Mouse (Mus musculus): ENCODE measurements around the gene Dusp2.

Gene Dusp2

DNA sequence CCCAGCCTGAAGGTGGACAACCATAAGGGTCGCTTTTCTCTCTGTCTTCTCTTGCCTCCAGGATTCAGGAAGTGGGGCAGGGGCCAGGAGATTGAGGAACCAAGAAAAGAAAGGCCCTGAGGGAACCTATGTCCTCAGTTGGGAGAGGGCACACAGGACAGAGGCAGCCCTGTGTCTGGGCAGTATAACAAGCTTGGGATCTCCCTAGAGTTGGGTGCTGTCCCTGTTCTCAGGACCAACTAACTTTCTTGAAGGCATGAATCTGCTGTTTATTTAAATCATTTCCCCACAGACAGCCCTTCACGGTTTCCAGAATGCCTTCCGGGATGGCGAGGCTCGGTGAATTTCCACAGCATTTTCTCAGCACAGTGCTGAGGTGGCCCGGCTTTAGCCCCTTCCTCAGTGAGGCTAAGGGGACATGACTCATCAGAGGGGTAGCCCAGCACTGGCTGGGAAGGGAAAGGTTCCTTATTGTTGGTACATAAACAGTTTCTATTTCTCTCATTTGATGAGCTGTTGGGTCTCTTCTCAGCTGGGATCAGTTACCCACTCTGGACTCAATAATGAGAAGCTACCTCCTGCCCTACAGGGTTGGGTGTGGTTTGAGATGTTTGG lies 13.2 kb upstream of the Dusp2 start:
- in situ Hi-C loops (cut with MboI; ENCODE audit: unreplicated experiment in 2 of 2) = no loop called here

DNA sequence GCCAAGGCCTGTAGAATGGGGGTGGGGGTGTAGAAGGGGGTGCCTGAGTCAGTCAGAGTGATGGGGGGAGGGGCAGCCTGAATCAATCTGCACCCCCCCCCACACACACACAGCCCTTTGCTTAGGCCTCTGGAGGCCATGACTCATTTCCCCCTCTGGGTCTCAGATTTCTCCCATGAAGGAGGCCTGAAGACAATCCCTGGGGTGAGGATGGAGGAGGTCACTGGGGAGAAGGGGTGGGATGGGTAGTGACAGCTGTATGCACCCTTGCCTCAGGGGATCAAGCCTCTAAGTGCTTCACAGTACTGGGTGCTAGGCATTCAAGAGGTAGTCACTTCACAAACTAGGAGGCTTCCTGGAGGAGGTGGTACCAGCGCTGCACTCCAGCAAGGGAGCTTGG lies 12.3 kb upstream of the Dusp2 start:
- in situ Hi-C loops (cut with MboI; ENCODE audit: unreplicated experiment in 2 of 2) = no loop called here

DNA sequence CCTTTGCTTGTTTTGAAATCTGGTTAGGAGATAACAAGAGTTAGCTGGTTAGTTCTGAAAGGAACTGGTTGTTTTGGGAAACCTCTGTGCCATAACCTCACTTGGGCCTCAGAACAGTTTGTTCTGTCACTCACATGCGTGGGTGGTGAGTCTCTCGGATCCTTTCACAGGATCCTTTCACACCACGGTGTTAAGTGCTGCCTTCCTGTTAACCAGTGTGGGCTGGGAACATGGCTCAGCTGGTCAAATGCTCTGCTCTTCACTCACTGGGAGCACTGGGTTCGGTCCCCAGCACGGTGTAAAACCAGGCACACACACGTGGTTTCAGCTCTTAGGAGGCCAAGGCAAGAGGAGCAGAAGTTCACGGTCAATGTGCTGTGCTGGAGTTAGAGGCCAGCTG lies 11.5 kb upstream of the Dusp2 start:
- in situ Hi-C loops (cut with MboI; ENCODE audit: unreplicated experiment in 2 of 2) = no loop called here

DNA sequence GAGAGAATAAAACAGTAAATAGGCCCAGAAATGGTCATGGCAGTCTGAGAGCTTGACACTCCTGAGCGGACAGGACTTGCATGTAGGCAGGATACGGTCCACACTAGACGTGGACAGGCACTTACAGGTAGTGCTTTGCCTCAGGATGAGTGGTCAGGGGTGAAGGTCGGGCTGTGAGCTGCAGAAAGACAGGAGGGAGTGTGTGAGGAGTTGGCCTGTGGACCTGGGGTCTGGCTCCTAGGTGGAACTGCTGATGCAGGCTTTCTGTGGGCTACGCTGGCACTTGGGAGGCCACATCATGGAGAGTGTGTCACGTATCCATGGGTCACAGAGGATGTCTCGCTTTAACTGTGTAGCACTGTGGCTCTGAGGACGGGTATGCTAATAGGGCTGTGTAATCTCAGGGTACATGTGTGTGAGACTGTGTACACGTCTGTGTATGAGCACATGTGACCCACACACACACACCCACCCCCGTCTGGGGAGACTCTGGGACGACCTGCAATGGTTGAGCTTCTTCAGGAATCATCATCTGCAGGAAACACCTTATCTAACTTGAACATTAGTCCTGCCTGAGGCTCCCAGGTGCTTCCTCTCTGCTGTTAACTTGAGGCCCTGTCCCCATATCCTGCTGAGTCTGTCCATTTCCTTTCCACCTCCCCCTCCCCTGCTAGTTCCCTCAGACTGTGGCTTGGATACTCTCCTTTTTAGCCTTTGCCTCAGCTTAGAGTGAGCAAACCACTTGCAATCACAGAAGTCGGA lies 7.7 kb upstream of the Dusp2 start:
- in situ Hi-C loops (cut with MboI; ENCODE audit: unreplicated experiment in 2 of 2) = no loop called here

DNA sequence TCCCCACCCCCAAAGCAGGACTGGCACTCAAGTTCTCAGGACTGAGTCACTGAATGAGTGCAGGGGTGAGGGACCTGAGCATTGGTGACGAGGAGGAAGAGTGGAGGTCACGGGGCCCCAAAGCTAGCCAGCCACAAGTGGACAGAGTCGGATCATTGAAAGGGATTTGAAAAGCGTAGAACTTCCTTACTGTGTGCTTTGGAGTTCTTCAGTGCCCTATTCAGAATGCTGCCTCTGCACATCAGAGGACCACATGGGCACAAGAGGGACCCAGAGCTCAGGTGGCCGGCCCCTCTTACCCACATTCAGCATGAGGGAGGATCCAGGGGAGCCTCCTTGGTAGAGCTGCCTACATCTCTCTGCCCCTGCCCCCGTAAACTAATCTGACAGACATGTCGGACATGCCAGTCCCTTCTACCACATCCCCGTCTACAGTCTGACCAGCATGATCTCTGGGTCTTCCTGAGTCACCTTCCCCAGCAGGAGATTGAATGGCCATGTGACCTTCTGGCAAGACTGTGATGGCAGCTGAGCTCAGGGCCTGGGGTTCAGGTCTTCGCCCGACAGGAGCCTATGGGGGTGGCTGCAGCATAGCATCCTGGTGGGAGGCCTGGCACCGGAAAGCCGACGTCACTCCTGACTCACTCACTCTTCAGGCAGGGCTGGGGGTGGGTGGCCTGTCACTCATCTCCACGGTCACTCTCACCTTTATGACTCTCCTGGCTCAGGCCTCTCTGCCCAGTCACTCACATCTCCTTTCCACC lies 3.0 kb upstream of the Dusp2 start:
- in situ Hi-C loops (cut with MboI; ENCODE audit: unreplicated experiment in 2 of 2) = no loop called here

DNA sequence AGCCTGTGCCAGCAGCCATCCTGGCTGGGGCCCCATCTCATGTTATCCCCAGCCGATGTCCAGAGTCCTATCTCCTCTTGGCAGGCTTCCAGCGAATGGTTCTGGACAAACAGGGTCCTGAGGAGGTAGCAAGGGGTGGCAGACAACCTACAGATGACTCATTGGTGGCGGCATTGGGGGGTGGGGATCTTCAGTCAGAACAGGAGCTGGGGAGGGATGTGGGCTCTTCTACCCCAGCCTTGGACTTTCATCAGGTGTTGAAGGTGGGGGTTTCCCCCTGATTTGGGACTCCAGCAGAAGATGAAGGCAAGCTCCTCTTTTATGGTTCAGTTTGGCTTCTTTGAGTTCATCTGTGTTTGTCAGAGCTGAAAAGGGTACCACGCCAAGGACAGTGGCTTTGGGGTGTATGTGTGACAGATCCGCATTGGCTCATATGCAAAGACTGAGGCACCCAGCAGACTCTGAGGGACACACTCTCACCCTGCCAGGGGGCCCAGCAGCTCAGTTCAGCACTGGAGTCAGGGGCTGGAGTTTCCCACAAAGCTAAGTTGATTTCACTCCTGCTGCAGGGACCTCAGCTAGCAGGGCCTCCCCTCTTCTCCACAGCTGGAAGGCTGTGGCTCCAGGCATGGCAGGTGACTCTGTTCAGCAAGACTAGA lies 1.9 kb upstream of the Dusp2 start:
- in situ Hi-C loops (cut with MboI; ENCODE audit: unreplicated experiment in 2 of 2) = no loop called here

DNA sequence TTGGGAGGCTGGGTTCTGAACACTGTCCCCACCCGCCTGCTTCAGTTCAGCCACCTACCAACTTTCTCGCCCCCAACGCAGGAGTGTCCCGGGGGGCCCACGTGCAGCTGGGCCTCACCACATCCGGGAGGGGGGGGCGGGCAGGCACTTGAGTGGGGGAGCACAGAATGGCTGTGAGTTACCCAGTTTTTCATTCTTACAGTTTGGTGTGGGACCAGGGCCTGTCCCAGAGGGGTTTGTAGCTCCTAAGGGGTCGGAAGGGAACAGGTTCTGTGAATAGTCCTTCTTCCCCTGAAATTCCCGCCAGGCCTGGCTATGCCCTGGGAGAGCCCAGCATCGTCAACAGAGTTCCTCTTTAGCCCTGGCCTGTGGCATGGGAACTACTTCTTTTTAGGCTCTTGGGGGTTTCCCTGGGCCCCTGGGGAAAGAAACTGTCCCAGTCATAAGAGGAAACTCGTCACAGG lies 849 bp upstream of the Dusp2 start:
- in situ Hi-C loops (cut with MboI; ENCODE audit: unreplicated experiment in 2 of 2) = no loop called here

DNA sequence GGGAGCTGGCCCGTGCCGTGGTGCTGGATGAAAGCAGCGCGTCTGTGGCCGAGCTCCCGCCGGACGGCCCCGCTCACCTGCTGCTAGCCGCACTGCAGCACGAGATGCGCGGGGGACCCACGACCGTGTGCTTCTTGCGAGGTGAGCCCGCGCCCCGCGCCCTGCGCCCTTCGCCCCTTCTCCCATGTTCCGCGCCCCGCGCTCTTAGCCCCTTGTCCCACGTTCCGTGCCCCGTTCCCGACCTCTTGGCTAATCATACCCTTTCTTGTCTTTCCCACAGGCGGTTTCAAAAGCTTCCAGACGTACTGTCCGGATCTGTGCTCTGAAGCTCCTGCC lies 506 bp downstream of the Dusp2 start:
- in situ Hi-C loops (cut with MboI; ENCODE audit: unreplicated experiment in 2 of 2) = no loop called here

DNA sequence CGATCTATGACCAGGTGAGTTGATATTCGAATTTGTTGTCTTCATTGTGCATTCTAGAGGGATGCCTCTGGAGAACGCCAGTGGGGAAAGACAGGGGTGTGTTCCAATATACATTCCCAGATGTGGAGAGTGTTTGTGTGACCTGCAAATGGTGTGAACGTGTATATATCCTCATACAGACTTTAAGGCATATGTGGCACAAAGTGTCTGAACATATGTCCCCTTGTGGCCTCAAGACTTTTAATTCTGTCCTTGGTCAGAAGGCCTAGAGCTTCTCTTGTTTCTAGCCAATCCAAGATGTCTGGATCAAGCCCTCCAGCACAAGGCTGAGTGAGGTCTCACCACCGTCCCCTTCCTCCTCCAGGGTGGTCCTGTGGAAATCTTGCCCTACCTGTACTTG lies 926 bp downstream of the Dusp2 start:
- in situ Hi-C loops (cut with MboI; ENCODE audit: unreplicated experiment in 2 of 2) = no loop called here

DNA sequence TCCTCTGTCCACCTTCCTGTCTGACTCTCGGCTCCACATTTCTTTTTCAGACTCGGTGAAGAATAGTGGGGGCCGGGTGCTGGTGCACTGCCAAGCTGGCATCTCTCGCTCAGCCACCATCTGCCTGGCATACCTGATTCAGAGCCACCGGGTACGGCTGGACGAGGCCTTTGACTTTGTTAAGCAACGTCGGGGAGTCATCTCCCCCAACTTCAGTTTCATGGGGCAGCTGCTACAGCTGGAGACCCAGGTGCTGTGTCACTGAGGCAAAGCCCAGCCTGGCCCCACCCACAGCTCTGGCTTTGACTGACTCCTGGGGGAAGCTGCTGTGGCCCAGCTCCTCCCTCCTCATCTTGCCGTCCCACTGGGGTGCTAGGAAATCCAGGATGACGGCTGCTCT lies 1.6 kb downstream of the Dusp2 start:
- in situ Hi-C loops (cut with MboI; ENCODE audit: unreplicated experiment in 2 of 2) = no loop called here

DNA sequence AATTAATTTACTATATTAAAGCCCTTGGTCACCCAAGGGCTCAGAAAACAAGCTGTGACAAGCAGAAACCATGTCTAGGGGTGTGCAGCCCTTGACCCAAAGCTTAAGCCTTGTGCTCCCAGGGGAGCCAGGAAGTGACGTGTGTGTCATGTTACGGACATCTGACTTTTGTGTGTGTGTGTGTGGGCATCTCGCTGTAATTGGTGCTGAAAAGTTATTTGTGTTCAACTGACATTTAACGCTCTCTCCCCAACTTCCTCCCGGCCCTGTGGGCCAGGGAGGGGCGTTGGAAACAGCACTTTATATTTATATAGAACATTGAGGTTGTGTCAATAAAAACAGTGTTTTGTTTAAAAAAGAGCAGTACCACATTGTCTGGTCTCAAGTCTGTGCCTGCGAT lies 2.1 kb downstream of the Dusp2 start:
- in situ Hi-C loops (cut with MboI; ENCODE audit: unreplicated experiment in 2 of 2) = no loop called here

DNA sequence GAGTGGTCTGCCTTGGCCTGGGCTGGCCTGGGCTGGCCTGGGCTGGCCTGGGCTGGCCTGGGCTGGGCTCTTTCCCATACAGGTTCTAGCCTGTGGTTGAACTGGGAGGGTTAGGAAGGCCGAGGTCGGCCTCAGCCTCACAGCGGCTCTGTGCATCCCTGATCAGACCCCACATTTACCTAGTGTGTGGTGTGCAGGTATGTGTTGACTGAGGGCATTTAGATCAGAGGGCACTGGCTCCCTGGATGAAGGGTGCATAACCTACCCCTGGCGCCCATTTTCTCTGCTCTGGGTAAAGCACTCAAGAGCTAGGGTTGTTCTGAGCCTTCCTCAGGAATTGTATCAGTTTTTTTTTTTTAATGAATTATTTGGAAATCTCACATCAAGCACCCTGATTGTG lies 2.5 kb downstream of the Dusp2 start, which contains the start of gene Astl:
Gene Astl, plus strand, starts transcription at position 224 of the 400 bp plus-strand sequence.
- in situ Hi-C loops (cut with MboI; ENCODE audit: unreplicated experiment in 2 of 2) = no loop called here

DNA sequence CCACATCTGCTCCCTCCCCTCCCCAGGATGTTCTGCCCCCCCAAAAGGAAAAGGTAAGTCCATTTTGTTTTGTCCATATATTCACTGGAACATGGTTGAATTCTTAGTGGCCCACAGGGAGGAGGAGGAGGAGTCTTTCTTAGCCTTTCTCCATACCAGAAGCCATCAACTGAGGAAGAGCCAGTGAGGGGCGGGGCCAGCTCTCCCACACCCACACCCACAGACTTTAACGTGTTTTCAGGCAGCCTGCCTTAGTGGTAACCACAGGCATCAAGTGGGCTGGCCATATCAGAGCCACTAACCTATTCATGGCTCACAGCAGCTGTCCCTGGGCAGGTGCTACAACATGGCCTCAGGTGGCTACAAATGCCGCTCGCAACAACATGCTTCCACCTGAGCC lies 2.9 kb downstream of the Dusp2 start:
- in situ Hi-C loops (cut with MboI; ENCODE audit: unreplicated experiment in 2 of 2) = no loop called here

DNA sequence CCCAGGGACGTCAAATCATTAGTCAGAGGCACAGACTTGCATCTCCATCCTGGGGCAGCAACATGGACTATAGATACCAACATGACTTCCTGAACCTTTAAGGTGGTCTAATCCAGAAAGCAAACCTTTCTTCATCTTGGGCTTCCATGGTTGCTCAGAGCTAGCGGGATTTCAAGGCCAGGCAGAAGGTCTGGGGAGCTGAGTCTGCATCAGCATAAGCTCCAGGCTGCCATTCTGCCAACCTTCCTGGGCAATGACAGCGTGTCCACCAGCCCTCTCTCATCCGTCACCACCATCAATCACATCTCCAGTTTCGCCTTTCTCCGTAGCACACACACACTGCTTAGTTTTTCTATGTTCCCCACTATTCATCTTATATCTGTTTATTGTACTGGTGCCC lies 3.3 kb downstream of the Dusp2 start:
- in situ Hi-C loops (cut with MboI; ENCODE audit: unreplicated experiment in 2 of 2) = no loop called here

DNA sequence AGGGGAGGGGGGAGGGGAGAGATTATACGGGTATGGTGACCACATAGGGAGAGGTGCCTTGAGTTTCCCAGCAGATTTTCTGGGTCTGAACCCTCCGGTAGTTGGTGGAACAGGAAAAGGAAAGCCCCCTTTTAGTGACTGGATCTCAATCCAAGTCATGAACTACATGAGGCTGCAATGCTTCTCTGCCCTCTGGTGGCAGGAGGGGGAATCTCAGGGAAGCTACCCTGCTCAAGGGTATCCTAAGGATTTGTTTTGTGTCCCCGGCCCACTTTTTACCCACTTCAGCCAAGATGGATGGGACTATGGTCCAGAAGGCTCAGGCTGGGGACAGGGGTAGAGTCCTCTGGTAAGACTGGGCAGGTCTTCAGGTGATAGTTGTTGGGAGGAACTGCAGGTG lies 5.2 kb downstream of the Dusp2 start:
- in situ Hi-C loops (cut with MboI; ENCODE audit: unreplicated experiment in 2 of 2) = loop anchor here (5.0 kb wide), 2 partner anchors 34 to 89 kb away; no protein-coding TSS in a partner anchor

DNA sequence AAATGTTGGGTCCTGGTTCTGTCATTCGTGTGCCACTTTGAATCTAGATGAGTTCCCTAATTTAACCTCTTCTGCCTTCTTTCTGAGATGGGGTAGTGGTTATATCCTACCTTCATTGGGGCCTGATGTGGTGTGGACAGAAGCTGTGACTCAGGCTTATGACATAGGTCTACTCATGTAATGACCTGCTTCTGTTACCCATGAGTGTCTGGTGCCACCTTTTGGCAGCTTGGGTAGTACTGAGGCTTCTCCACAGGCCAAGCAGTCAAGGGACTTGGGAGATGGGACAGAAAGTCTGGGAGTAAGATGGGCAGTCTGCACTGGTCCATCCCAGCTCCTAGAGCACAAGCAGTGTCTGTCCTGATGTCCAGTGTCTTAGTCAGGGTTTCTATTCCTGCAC lies 10.4 kb downstream of the Dusp2 start:
- in situ Hi-C loops (cut with MboI; ENCODE audit: unreplicated experiment in 2 of 2) = loop anchor here (5.0 kb wide), 2 partner anchors 94 to 179 kb away; no protein-coding TSS in a partner anchor

DNA sequence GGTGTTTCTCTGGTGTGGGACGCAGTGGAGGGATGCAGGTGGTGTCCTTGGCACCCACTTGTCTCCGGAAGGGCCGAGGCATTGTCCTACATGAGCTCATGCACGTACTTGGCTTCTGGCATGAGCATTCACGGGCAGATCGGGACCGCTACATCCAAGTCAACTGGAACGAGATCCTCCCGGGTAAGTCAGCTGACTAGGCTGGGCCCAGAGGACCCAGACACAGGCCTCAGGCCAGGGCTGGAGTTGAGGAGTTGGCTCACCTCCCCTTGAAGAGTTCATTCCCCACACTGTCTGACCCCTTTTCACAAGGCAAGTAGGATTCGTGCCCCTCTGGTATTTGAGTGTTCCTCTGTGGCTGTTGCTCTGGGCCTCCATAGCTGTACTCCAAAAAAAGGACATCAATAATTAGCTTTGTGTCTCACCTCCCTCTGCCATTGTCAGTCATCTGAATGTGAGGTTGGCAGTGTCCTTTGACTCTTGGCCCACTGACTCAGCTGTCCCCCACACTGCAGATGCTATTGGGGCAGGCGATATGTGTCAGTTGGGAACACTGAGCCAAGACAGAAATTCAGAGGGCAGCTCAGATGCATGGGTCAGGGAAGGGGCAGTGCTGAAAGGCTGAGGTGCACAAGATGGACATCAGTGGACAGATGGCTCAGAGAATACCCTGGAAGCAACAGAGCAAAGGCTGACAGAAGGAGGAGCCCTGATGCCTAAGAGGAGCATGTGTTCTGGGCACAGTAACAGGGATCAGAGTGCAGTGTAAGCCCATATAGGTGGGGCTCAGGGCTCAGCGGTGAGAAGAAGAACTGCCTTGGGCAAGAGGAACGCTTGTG lies 11.4 kb downstream of the Dusp2 start:
- in situ Hi-C loops (cut with MboI; ENCODE audit: unreplicated experiment in 2 of 2) = loop anchor here (5.0 kb wide), 2 partner anchors 95 to 180 kb away; no protein-coding TSS in a partner anchor

DNA sequence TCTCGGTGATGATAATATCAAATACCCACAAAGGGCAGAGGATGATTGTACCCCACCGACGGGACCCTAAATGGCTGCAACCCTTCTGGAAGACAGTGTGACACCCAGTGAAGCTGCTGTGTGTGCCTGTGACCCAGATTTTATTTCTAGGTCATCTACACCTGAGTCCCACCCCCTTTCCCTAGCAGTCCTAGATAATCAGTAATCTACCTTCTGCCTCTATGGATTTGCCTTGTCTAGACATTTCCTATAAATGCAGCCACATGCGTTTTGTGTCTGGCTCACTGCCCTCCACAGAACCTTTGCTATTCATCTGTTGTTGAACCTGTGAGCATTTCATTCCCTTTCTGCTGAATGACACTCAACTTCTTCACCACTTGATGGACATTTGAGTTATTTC lies 17.9 kb downstream of the Dusp2 start:
- in situ Hi-C loops (cut with MboI; ENCODE audit: unreplicated experiment in 2 of 2) = no loop called here

DNA sequence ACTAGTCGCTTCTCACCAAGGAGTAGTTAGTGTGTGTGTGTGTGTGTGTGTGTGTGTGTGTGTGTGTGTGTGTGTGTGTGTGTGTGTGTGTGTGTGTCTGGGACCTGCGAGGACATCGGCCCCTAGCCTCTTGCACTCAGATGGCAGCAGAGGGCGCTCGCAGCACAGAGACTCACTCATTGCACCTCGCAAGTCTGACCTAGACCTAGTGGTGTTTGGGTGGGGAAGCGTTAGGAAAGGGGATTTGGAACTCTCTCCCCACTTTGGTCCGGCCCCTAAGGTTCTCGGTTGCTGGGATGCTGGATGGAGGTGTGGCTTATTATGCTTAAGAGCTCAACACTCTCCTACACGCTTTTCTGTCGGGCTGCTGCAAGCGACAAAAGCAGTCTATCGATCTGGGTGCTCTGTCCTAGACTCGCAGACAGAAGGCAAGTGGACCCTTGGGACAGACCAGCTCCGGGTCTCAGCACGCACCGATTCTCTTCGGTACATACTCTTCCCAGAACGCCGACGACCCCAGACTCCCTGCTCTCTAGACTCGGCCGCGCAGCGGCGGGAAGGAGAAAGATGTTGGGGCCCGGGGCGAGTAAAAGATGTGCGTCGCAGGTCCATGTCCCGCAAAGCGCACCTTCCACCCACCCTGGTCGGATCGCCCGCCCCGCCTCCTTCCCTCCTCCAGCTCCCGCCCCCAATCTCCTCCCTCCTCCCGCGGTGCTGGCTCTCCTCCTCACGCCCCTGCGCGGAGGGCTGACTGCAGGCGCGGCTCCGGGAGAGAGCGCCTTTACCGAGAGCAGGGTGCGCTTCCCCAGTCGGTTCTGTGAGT lies 26.7 kb downstream of the Dusp2 start, which contains the start of gene Adra2b:
Gene Adra2b, plus strand, starts transcription at position 750 of the 823 bp plus-strand sequence.
- in situ Hi-C loops (cut with MboI; ENCODE audit: unreplicated experiment in 2 of 2) = loop anchor here (5.0 to 10.0 kb wide), 2 partner anchors 90 to 182 kb away; partner anchors contain the start of gene Prom2 (in 1 of the 2)

Measured in v-Abl transformed pro-B cells (cell line).